ENCODE assay signal across 19 mouse cellular contexts in the genomic region with DNA sequence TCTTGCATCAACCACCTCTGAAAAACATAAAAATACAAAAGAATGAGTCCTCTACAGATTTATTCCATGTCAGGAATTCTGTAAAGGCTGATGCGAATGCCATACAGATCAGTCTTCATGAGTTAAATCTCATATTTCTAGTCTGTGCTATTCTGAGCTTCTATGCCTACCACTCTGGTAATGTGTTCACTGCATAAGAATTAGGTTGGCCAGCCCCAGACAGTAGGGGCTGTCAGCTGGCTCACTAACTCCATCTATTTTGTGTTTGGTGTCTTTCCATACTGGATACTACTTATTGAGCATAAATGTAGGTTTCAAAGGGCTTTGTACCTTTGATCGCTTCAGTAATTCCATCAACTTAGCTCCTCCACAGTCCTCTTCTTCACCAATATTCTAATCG.
"Had no signal": no experiment of that assay in that cellular context is flagged by ENCODE, and none has a peak within 500 bp of the region (broad histone marks: within the 10 kb centered on the region; RNA-seq: fewer than 3 reads in every experiment).

No protein-coding gene starts in this region.

- H3K4me2 ChIP-seq: lung, embryonic 14.5 days; midbrain, embryonic 12.5 days; neural tube, embryonic 13.5 days; neural tube, embryonic 15.5 days; stomach, embryonic 15.5 days had no signal

- H3K9ac ChIP-seq: lung, embryonic 14.5 days; midbrain, embryonic 12.5 days; neural tube, embryonic 13.5 days; neural tube, embryonic 15.5 days; stomach, embryonic 15.5 days had no signal

- H3K27ac ChIP-seq: midbrain, embryonic 10.5 days; midbrain, embryonic 12.5 days; neural tube, embryonic 13.5 days; neural tube, embryonic 15.5 days; stomach, embryonic 15.5 days; stomach, postnatal 0 days had no signal

- H3K9me3 ChIP-seq: midbrain, embryonic 10.5 days; midbrain, embryonic 12.5 days; neural tube, embryonic 13.5 days; neural tube, embryonic 15.5 days; stomach, embryonic 15.5 days had no signal

- H3K4me3 ChIP-seq: midbrain, embryonic 10.5 days; midbrain, embryonic 12.5 days; myocyte; neural tube, embryonic 13.5 days; neural tube, embryonic 15.5 days; stomach, embryonic 15.5 days had no signal

- H3K4me1 ChIP-seq: midbrain, embryonic 10.5 days; midbrain, embryonic 12.5 days; neural tube, embryonic 13.5 days; neural tube, embryonic 15.5 days; stomach, embryonic 15.5 days had no signal

- H3K27me3 ChIP-seq: midbrain, embryonic 12.5 days; neural tube, embryonic 13.5 days; neural tube, embryonic 15.5 days; stomach, embryonic 15.5 days had no signal

- DNase-seq: lung, adult 18-20 months; lung, embryonic 14.5 days; lung, postnatal 10 days; lung, postnatal 4 days; retina, postnatal 1 day; right cerebral cortex, adult 18-20 months; right cerebral cortex, postnatal 25 days; right cerebral cortex, postnatal 4 days; spleen, adult 18-20 months; thymus, adult 2 months; thymus, postnatal 25 days; thymus, postnatal 4 days had no signal

- H3K36me3 ChIP-seq: midbrain, embryonic 10.5 days; midbrain, embryonic 12.5 days; neural tube, embryonic 13.5 days; neural tube, embryonic 15.5 days; stomach, embryonic 15.5 days had no signal
